Mouse (Mus musculus) limb, embryonic 12.5 days (tissue): ENCODE measurements at regions not wholly inside any gene's neighbourhood (a gene's known extent, or its start where the extent isn't known, plus 50 kb on each side); places are given as distances from the start of the nearest gene placed in this dataset.
"Not testable (repeated sequence)": the region's sequence is repeated elsewhere in the genome, so short reads cannot be mapped to it uniquely, and the experiment has no call there.

Source experiments
- ATAC-seq: fragments of 200-750 bp; cut with Nextera tagmentation; 2 replicates; pipeline ENCODE4 v1.8.0; 2017; ENCODE audit warnings: low read depth, moderate TSS enrichment; ENCODE audit not compliant: insufficient number of reproducible peaks, insufficient read depth, low FRiP score, low TSS enrichment
- H3K27ac ChIP-seq: fragments of 300-500 bp; sonication (generic); 2 replicates; pipeline ENCODE4 v1.5.1; 2016; ENCODE audit warnings: mild to moderate bottlenecking, moderate library complexity
- H3K27me3 ChIP-seq: fragments of 300-500 bp; sonication (generic); 2 replicates; pipeline ENCODE4 v1.6.1; 2016; ENCODE audit warnings: mild to moderate bottlenecking, moderate library complexity
- H3K36me3 ChIP-seq: fragments of 300-500 bp; sonication (generic); 2 replicates; pipeline ENCODE4 v1.6.1; 2016; ENCODE audit warnings: mild to moderate bottlenecking, moderate library complexity
- H3K4me1 ChIP-seq: fragments of 300-500 bp; sonication (generic); replicated peaks from 2 replicates; pipeline ENCODE4 v1.6.1; 2016
- H3K4me2 ChIP-seq: fragments of 300-500 bp; sonication (generic); 2 replicates; pipeline ENCODE4 v1.6.1; 2016; ENCODE audit warnings: mild to moderate bottlenecking, moderate library complexity
- H3K4me3 ChIP-seq: fragments of 300-500 bp; sonication (generic); replicated peaks from 2 replicates; pipeline ENCODE4 v1.5.1; 2016; ENCODE audit warnings: mild to moderate bottlenecking
- H3K9ac ChIP-seq: fragments of 300-500 bp; sonication (generic); replicated peaks from 2 replicates; pipeline ENCODE4 v1.6.1; 2016; ENCODE audit warnings: mild to moderate bottlenecking, moderate library complexity
- H3K9me3 ChIP-seq: fragments of 300-500 bp; sonication (generic); 2 replicates; pipeline ENCODE4 v1.6.1; 2016; ENCODE audit warnings: mild to moderate bottlenecking, moderate library complexity
- WGBS: fragments of 180-500 bp; shearing (Covaris S2); methylation state at CpG from one replicate; pipeline ENCODE4 v1.1.7; 2016; 5-methylcytosine and 5-hydroxymethylcytosine counted together

- Histone ChIP-seq H3K27me3 (no peaks in the 10 kb centered on the region), H3K36me3 (no peaks in the 10 kb centered on the region), H3K4me2 (no peak overlapping the region), H3K4me1 (no peaks in the 10 kb centered on the region; the same call in 1 of the 2 replicates), H3K27ac (no peak overlapping the region), H3K4me3 (no peak overlapping the region), H3K9me3 (no peaks in the 10 kb centered on the region), H3K9ac (no peak overlapping the region)
- ATAC-seq: no peak
- WGBS: 57% methylated on average over 2 of the region's 2 CpGs
Measured at GRCm38 (mm10) chr8:115974706-115975105, 267.1 kb upstream of the Maf start.

GRCm38 (mm10) chr8:115971351-115971750, 263.8 kb upstream of the Maf start:
- H3K27ac ChIP-seq, H3K9me3 ChIP-seq, H3K4me1 ChIP-seq, H3K27me3 ChIP-seq, ATAC-seq, H3K36me3 ChIP-seq, H3K4me3 ChIP-seq, H3K4me2 ChIP-seq, H3K9ac ChIP-seq: not testable (repeated sequence)
- WGBS: 75% methylated on average over 2 of the region's 2 CpGs

- H3K9me3 ChIP-seq: no peaks in the 10 kb centered on the region
- no peak for ATAC-seq
- no peaks in the 10 kb centered on the region for H3K27me3 ChIP-seq
- H3K36me3 ChIP-seq: no peaks in the 10 kb centered on the region
- H3K4me1 ChIP-seq: no peaks in the 10 kb centered on the region
- no peak overlapping the region for H3K9ac ChIP-seq
- no peak overlapping the region for H3K27ac ChIP-seq
- no peak overlapping the region for H3K4me3 ChIP-seq
- H3K4me2 ChIP-seq: no peak overlapping the region
- WGBS: 78% methylated on average over 5 of the region's 5 CpGs
Measured at GRCm38 (mm10) chr8:115968121-115968520, 260.5 kb upstream of the Maf start.

- WGBS: 82% methylated on average over 7 of the region's 7 CpGs
- Histone ChIP-seq H3K4me1 (no peaks in the 10 kb centered on the region), H3K4me2 (no peak overlapping the region), H3K9ac (no peak overlapping the region), H3K27me3 (no peaks in the 10 kb centered on the region), H3K4me3 (no peak overlapping the region), H3K36me3 (no peaks in the 10 kb centered on the region), H3K9me3 (no peaks in the 10 kb centered on the region), H3K27ac (no peak overlapping the region)
- ATAC-seq: no peak
Measured at GRCm38 (mm10) chr8:115965981-115966380, 258.4 kb upstream of the Maf start.

GRCm38 (mm10) chr8:115955371-115955770, 247.8 kb upstream of the Maf start:
- no peak for ATAC-seq
- 68% methylated on average over 5 of the region's 5 CpGs for WGBS

GRCm38 (mm10) chr8:115953783-115954470, 246.3 kb upstream of the Maf start:
- no peak overlapping the region for H3K27ac ChIP-seq
- H3K4me3 ChIP-seq: no peak overlapping the region
- 82% methylated on average over 7 of the region's 7 CpGs for WGBS
- no peaks in the 10 kb centered on the region for H3K9me3 ChIP-seq
- no peak overlapping the region for H3K4me2 ChIP-seq
- H3K36me3 ChIP-seq: no peaks in the 10 kb centered on the region
- H3K4me1 ChIP-seq: no peaks in the 10 kb centered on the region
- no peaks in the 10 kb centered on the region for H3K27me3 ChIP-seq
- no peak for ATAC-seq
- no peak overlapping the region for H3K9ac ChIP-seq

More at GRCm38 (mm10) chr8:115955371-115955770, 247.8 kb upstream of the Maf start:
- Histone ChIP-seq H3K4me2 (no peak overlapping the region), H3K36me3 (no peaks in the 10 kb centered on the region), H3K4me3 (no peak overlapping the region), H3K4me1 (no peaks in the 10 kb centered on the region), H3K9ac (no peak overlapping the region), H3K9me3 (no peaks in the 10 kb centered on the region), H3K27me3 (no peaks in the 10 kb centered on the region), H3K27ac (no peak overlapping the region)

GRCm38 (mm10) chr8:115952496-115952895, 244.9 kb upstream of the Maf start:
- WGBS: 80% methylated on average over 1 of the region's 1 CpGs
- Histone ChIP-seq H3K27me3 (no peaks in the 10 kb centered on the region), H3K4me1 (no peaks in the 10 kb centered on the region), H3K9ac (no peak overlapping the region), H3K36me3 (no peaks in the 10 kb centered on the region), H3K4me3 (no peak overlapping the region), H3K27ac (no peak overlapping the region), H3K9me3 (no peaks in the 10 kb centered on the region), H3K4me2 (no peak overlapping the region)
- no peak for ATAC-seq

GRCm38 (mm10) chr8:115948916-115949315, 241.3 kb upstream of the Maf start:
- no peak overlapping the region for H3K4me3 ChIP-seq

GRCm38 (mm10) chr8:115948036-115948435, 240.4 kb upstream of the Maf start:
- Histone ChIP-seq H3K4me1 (peaks cover 6% of the 10 kb centered on the region), H3K27ac (no peak overlapping the region), H3K27me3 (no peaks in the 10 kb centered on the region), H3K4me2 (no peak overlapping the region), H3K9ac (no peak overlapping the region), H3K36me3 (no peaks in the 10 kb centered on the region), H3K9me3 (no peaks in the 10 kb centered on the region), H3K4me3 (no peak overlapping the region)
- no peak for ATAC-seq
- WGBS: 68% methylated on average over 2 of the region's 2 CpGs

More at GRCm38 (mm10) chr8:115948916-115949315, 241.3 kb upstream of the Maf start:
- no peaks in the 10 kb centered on the region for H3K27me3 ChIP-seq
- WGBS: 84% methylated on average over 2 of the region's 2 CpGs
- no peak for ATAC-seq
- H3K4me1 ChIP-seq: no peaks in the 10 kb centered on the region
- H3K9me3 ChIP-seq: no peaks in the 10 kb centered on the region
- no peak overlapping the region for H3K9ac ChIP-seq
- H3K4me2 ChIP-seq: no peak overlapping the region
- H3K36me3 ChIP-seq: no peaks in the 10 kb centered on the region
- H3K27ac ChIP-seq: no peak overlapping the region

- no peaks in the 10 kb centered on the region for H3K27me3 ChIP-seq
- no peak for ATAC-seq
- peaks cover 8% of the 10 kb centered on the region for H3K4me1 ChIP-seq
- no peak overlapping the region for H3K27ac ChIP-seq
- H3K9me3 ChIP-seq: no peaks in the 10 kb centered on the region
- H3K36me3 ChIP-seq: no peaks in the 10 kb centered on the region
- H3K9ac ChIP-seq: no peak overlapping the region
- 38% methylated on average over 16 of the region's 16 CpGs for WGBS
- peak overlapping the region; percentile 28 for H3K4me2 ChIP-seq
- H3K4me3 ChIP-seq: no peak overlapping the region
Measured at GRCm38 (mm10) chr8:115942731-115943509, 235.3 kb upstream of the Maf start.

GRCm38 (mm10) chr8:115929472-115930210, 222.0 kb upstream of the Maf start:
- no peak overlapping the region for H3K27ac ChIP-seq
- no peak for ATAC-seq
- H3K4me3 ChIP-seq: no peak overlapping the region
- 0 out of 2 replicates have a peak, but pooled peaks cover 3% of the 10 kb centered on the region for H3K27me3 ChIP-seq
- H3K36me3 ChIP-seq: no peaks in the 10 kb centered on the region
- no peak overlapping the region for H3K9ac ChIP-seq
- 60% methylated on average over 8 of the region's 8 CpGs for WGBS
- 0 out of 2 replicates have a peak, but pooled peaks cover 3% of the 10 kb centered on the region for H3K4me1 ChIP-seq
- H3K4me2 ChIP-seq: no peak overlapping the region
- no peaks in the 10 kb centered on the region for H3K9me3 ChIP-seq
